Mouse (Mus musculus) lung, postnatal 0 days (tissue): Measurements from ENCODE around the gene Hist1h1d.
"Not testable (repeated sequence)": the region's sequence is repeated elsewhere in the genome, so short reads cannot be mapped to it uniquely, and the experiment has no call there.

Source experiments
- CTCF ChIP-seq: IDR thresholded peaks from 2 replicates; pipeline ENCODE4 v1.5.1; 2016; ENCODE audit warnings: antibody characterized with exemption, mild to moderate bottlenecking
- EP300 ChIP-seq: IDR thresholded peaks from 2 replicates; pipeline ENCODE4 v1.6.1; 2016; ENCODE audit warnings: antibody characterized with exemption, mild to moderate bottlenecking, control low read depth

DNA sequence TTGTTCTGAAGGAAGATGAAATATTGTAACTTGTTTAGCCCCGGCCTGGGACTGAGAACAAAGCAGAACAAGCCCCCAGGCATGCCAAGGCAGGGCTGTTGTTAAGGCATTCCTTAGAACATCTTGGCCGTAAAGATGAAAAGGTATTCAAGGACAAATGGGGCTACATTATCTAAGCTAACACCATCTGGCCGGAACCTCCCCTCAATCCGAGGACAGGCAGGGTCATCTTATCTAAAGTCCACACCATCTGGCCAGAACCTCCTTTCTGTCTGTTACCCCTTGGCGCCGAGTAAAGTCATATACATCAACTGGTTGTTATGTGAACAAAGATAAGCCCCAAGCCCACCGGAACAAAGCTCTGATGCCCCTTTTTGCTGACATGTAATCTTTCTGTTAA, 38.8 kb downstream of the Hist1h1d start:
- TF ChIP-seq CTCF, EP300: not testable (repeated sequence)
